Mouse (Mus musculus) MEL (cell line): Measurements from ENCODE around the gene Phf20. TPM values are rescaled to one million over a fixed set of nuclear protein-coding genes. Genes with fewer than 3 reads are reported as not detected.
A peak's percentile ranks its signal among the peaks of the same experiment; 100 is the strongest.

ENCODE experiments used
- DNase-seq: peaks from one replicate; pipeline ENCODE4 v3.0.0; 2011; ENCODE audit warnings: low read depth, low spot score
- H3K27ac ChIP-seq: 2 replicates; pipeline ENCODE4 v1.5.1; 2012; ENCODE audit warnings: low read depth, mild to moderate bottlenecking, control low read depth, low read length, moderate library complexity; ENCODE audit not compliant: control insufficient read depth
- H3K27me3 ChIP-seq, 2 experiments: fragments of 150-350 bp in 1 of 2; sonication (generic) in 1 of 2; 2 replicates each; pipeline ENCODE4 v1.6.1; 2012; ENCODE audit warnings: low read length in 2 of 2, mild to moderate bottlenecking in 2 of 2, improper control_type of control experiment in 1 of 2, moderate library complexity in 1 of 2; ENCODE audit not compliant: insufficient read depth in 2 of 2, control insufficient read depth in 1 of 2
- H3K36me3 ChIP-seq, 2 experiments: 2 replicates each; pipeline ENCODE4 v1.6.1; 2012 to 2014; ENCODE audit warnings: low read length in 2 of 2, improper control_type of control experiment in 1 of 2, inconsistent platforms in 1 of 2, mild to moderate bottlenecking in 1 of 2; ENCODE audit not compliant: insufficient read depth in 2 of 2, control insufficient read depth in 1 of 2
- H3K4me1 ChIP-seq, 2 experiments: fragments of 150-350 bp in 1 of 2; sonication (generic) in 1 of 2; 2 replicates each; pipeline ENCODE4 v1.6.1; 2012; ENCODE audit warnings: low read length in 2 of 2, improper control_type of control experiment in 1 of 2, mild to moderate bottlenecking in 1 of 2; ENCODE audit not compliant: insufficient read depth in 2 of 2, control insufficient read depth in 1 of 2
- H3K4me3 ChIP-seq, 2 experiments: fragments of 150-350 bp in 1 of 2; sonication (generic) in 1 of 2; 2 replicates each; pipeline ENCODE4 v1.5.1; 2012; ENCODE audit warnings: low read depth in 2 of 2, low read length in 2 of 2, mild to moderate bottlenecking in 2 of 2, moderate library complexity in 2 of 2, control low read depth in 1 of 2, improper control_type of control experiment in 1 of 2; ENCODE audit not compliant: control insufficient read depth in 1 of 2, insufficient read depth in 1 of 2
- H3K79me2 ChIP-seq: 2 replicates; pipeline ENCODE4 v1.6.1; 2012; ENCODE audit warnings: mild to moderate bottlenecking, low read length, moderate library complexity; ENCODE audit not compliant: control insufficient read depth, poor library complexity, insufficient read depth
- H3K9ac ChIP-seq: 2 replicates; pipeline ENCODE4 v1.6.1; 2012; ENCODE audit warnings: low read depth, mild to moderate bottlenecking, control low read depth, low read length, moderate library complexity; ENCODE audit not compliant: control insufficient read depth, poor library complexity, severe bottlenecking
- H3K9me3 ChIP-seq: fragments of 150-350 bp; sonication (generic); replicated peaks from 2 replicates; pipeline ENCODE4 v1.6.1; 2012; ENCODE audit warnings: mild to moderate bottlenecking, low read length, improper control_type of control experiment, moderate library complexity; ENCODE audit not compliant: insufficient read depth
- BHLHE40 ChIP-seq: IDR thresholded peaks from 2 replicates; pipeline ENCODE4 v1.6.1; 2012; ENCODE audit warnings: low read depth, mild to moderate bottlenecking, inconsistent platforms, low read length, improper control_type of control experiment, borderline replicate concordance
- CHD2 ChIP-seq: IDR thresholded peaks from 2 replicates; pipeline ENCODE4 v1.6.1; 2011; ENCODE audit warnings: low read length, improper control_type of control experiment
- CTCF ChIP-seq, 3 experiments: IDR thresholded peaks in 2 of 3; conservative IDR thresholded peaks in 1 of 3; 2 replicates each; pipeline ENCODE4 v1.5.1; 2011 to 2012; ENCODE audit warnings: low read length in 3 of 3, low read depth in 2 of 3, mild to moderate bottlenecking in 2 of 3, improper control_type of control experiment in 1 of 3, inconsistent platforms in 1 of 3, mixed read lengths in 1 of 3, moderate library complexity in 1 of 3; ENCODE audit not compliant: control insufficient read depth in 1 of 3, insufficient read depth in 1 of 3, poor library complexity in 1 of 3, severe bottlenecking in 1 of 3
- E2F4 ChIP-seq: IDR thresholded peaks from 2 replicates; pipeline ENCODE4 v1.6.1; 2011; ENCODE audit warnings: low read depth, low read length, improper control_type of control experiment, borderline replicate concordance
- EP300 ChIP-seq, 2 experiments: IDR thresholded peaks; 2 replicates each; pipeline ENCODE4 v1.6.1; 2011; ENCODE audit warnings: improper control_type of control experiment in 2 of 2, low read length in 2 of 2, low read depth in 1 of 2, mild to moderate bottlenecking in 1 of 2
- ETS1 ChIP-seq: IDR thresholded peaks from 2 replicates; pipeline ENCODE4 v1.6.1; 2012; ENCODE audit warnings: low read depth, mild to moderate bottlenecking, inconsistent platforms, low read length, improper control_type of control experiment, moderate library complexity
- GATA1 ChIP-seq: IDR thresholded peaks from 2 replicates; pipeline ENCODE4 v1.6.1; 2011; ENCODE audit warnings: low read depth, low read length, improper control_type of control experiment
- HCFC1 ChIP-seq: IDR thresholded peaks from 2 replicates; pipeline ENCODE4 v1.6.1; 2012; ENCODE audit warnings: low read depth, mild to moderate bottlenecking, inconsistent platforms, low read length, improper control_type of control experiment, moderate library complexity
- JUND ChIP-seq: IDR thresholded peaks from 2 replicates; pipeline ENCODE4 v1.6.1; 2011; ENCODE audit warnings: low read depth, mild to moderate bottlenecking, improper control_type of control experiment, low read length
- KAT2A ChIP-seq: conservative IDR thresholded peaks from 2 replicates; pipeline ENCODE4 v1.6.1; 2012; ENCODE audit warnings: low read depth, low read length, improper control_type of control experiment, inconsistent platforms
- MAFK ChIP-seq: IDR thresholded peaks from 2 replicates; pipeline ENCODE4 v1.6.1; 2011; ENCODE audit warnings: low read depth, mild to moderate bottlenecking, low read length, improper control_type of control experiment, borderline replicate concordance
- MAX ChIP-seq: IDR thresholded peaks from 2 replicates; pipeline ENCODE4 v1.6.1; 2011; ENCODE audit warnings: low read length, improper control_type of control experiment
- MAZ ChIP-seq: IDR thresholded peaks from 2 replicates; pipeline ENCODE4 v1.6.1; 2012; ENCODE audit warnings: low read depth, mild to moderate bottlenecking, inconsistent platforms, low read length, improper control_type of control experiment
- MEF2A ChIP-seq: IDR thresholded peaks from 2 replicates; pipeline ENCODE4 v1.6.1; 2014; ENCODE audit warnings: low read depth, mild to moderate bottlenecking, inconsistent platforms, low read length, improper control_type of control experiment; ENCODE audit not compliant: poor library complexity, insufficient replicate concordance, severe bottlenecking; ENCODE audit errors: extremely low read depth
- MXI1 ChIP-seq: IDR thresholded peaks from 2 replicates; pipeline ENCODE4 v1.6.1; 2011; ENCODE audit warnings: mild to moderate bottlenecking, low read depth, low read length, improper control_type of control experiment
- MYB ChIP-seq: IDR thresholded peaks from 2 replicates; pipeline ENCODE4 v1.6.1; 2011; ENCODE audit warnings: mild to moderate bottlenecking, low read depth, low read length, improper control_type of control experiment
- MYC ChIP-seq: IDR thresholded peaks from 2 replicates; pipeline ENCODE4 v1.6.1; 2011; ENCODE audit warnings: low read depth, mild to moderate bottlenecking, low read length, improper control_type of control experiment, moderate library complexity
- NELFE ChIP-seq: IDR thresholded peaks from 2 replicates; pipeline ENCODE4 v1.6.1; 2011; ENCODE audit warnings: low read depth, low read length, improper control_type of control experiment
- POLR2A ChIP-seq, 2 experiments: IDR thresholded peaks; 2 replicates each; pipeline ENCODE4 v1.6.1; 2011 to 2012; ENCODE audit warnings: low read length in 2 of 2, mild to moderate bottlenecking in 2 of 2, control low read depth in 1 of 2, improper control_type of control experiment in 1 of 2, low read depth in 1 of 2, moderate library complexity in 1 of 2; ENCODE audit not compliant: control insufficient read depth in 1 of 2, insufficient read depth in 1 of 2, poor library complexity in 1 of 2
- POLR2AphosphoS2 ChIP-seq: IDR thresholded peaks from 2 replicates; pipeline ENCODE4 v1.6.1; 2011; ENCODE audit warnings: low read length, improper control_type of control experiment
- RAD21 ChIP-seq: IDR thresholded peaks from 2 replicates; pipeline ENCODE4 v1.6.1; 2011; ENCODE audit warnings: mild to moderate bottlenecking, low read depth, low read length, improper control_type of control experiment
- RCOR1 ChIP-seq: IDR thresholded peaks from 2 replicates; pipeline ENCODE4 v1.6.1; 2012; ENCODE audit warnings: low read depth, mild to moderate bottlenecking, inconsistent platforms, low read length, improper control_type of control experiment
- SIN3A ChIP-seq: IDR thresholded peaks from 2 replicates; pipeline ENCODE4 v1.6.1; 2012; ENCODE audit warnings: low read length, improper control_type of control experiment, inconsistent platforms
- SMC3 ChIP-seq: IDR thresholded peaks from 2 replicates; pipeline ENCODE4 v1.6.1; 2011; ENCODE audit warnings: low read depth, low read length, improper control_type of control experiment
- TAL1 ChIP-seq: IDR thresholded peaks from 2 replicates; pipeline ENCODE4 v1.6.1; 2012; ENCODE audit warnings: mild to moderate bottlenecking, inconsistent platforms, low read length, moderate library complexity, mixed read lengths
- TBP ChIP-seq: IDR thresholded peaks from 2 replicates; pipeline ENCODE4 v1.8.0; 2011; ENCODE audit warnings: low read depth, low read length, improper control_type of control experiment
- TCF12 ChIP-seq: IDR thresholded peaks from 2 replicates; pipeline ENCODE4 v1.6.1; 2014; ENCODE audit warnings: low read depth, mild to moderate bottlenecking, inconsistent platforms, low read length, improper control_type of control experiment, moderate library complexity
- UBTF ChIP-seq: IDR thresholded peaks from 2 replicates; pipeline ENCODE4 v1.6.1; 2012; ENCODE audit warnings: low read depth, mild to moderate bottlenecking, inconsistent platforms, low read length, improper control_type of control experiment, moderate library complexity, borderline replicate concordance; ENCODE audit not compliant: insufficient read depth
- ZC3H11A ChIP-seq: IDR thresholded peaks from 2 replicates; pipeline ENCODE4 v1.6.1; 2012; ENCODE audit warnings: low read depth, mild to moderate bottlenecking, inconsistent platforms, low read length, improper control_type of control experiment
- ZMIZ1 ChIP-seq: IDR thresholded peaks from 2 replicates; pipeline ENCODE4 v1.6.1; 2012; ENCODE audit warnings: low read depth, mild to moderate bottlenecking, inconsistent platforms, low read length, improper control_type of control experiment, moderate library complexity
- polyA plus RNA-seq, 2 experiments: library from polyadenylated mRNA; stranded (reverse) in 1 of 2; unstranded in 1 of 2; fragments of >175 nt in 1 of 2; fragments of >200 nt in 1 of 2; gene quantifications; 2 replicates each; pipeline versions ENCODE4 v1.2.1 to v1.2.4; 2012; ENCODE audit warnings: low replicate concordance in 2 of 2, low read depth in 1 of 2; ENCODE audit not compliant: insufficient read length in 2 of 2, insufficient read depth in 1 of 2, missing spikeins in 1 of 2
- total RNA-seq: library from RNA; depleted of rRNA; stranded (reverse); fragments of 300-350 nt; gene quantifications from 2 replicates; pipeline ENCODE4 v1.2.3, GENCODE M21; 2012

Gene Phf20
- total and polyA plus RNA-seq, 3 experiments, result 11.7 to 16.9 TPM; not detected in 1

GRCm38 (mm10) chr2:156179796-156180093, 16.5 kb upstream of the Phf20 start:
- peaks cover 37 to 41% of the 10 kb centered on the region in 2 experiments for H3K36me3 ChIP-seq

GRCm38 (mm10) chr2:156180094-156180821, 16.0 kb upstream of the Phf20 start, which contains the start of gene Rbm39:
Gene Rbm39, minus strand, starts transcription at chr2:156180238.
- peak; percentile 86 for TF ChIP-seq TBP
- TF ChIP-seq MYB, result 0 out of 2 replicates have a peak, but pooled peaks have one; percentile 51
- peak; percentile 63; the same call in 1 of the 2 replicates for TF ChIP-seq MAX
- TF ChIP-seq POLR2AphosphoS2, result peak; percentile 93
- TF ChIP-seq MXI1, result peak; percentile 79; the same call in 1 of the 2 replicates
- TF ChIP-seq POLR2A (IDR thresholded peaks at IDR 0.05; ENCODE audit: control insufficient read depth in 1 of 2, insufficient read depth in 1 of 2, low read depth in 1 of 2, low read length in 2 of 2, poor library complexity in 1 of 2), result peak; percentile 84 to 96
- no peak for TF ChIP-seq RAD21
- peak in 1 of 2 experiments; percentile 52; a peak in 2 of 4 replicates for TF ChIP-seq EP300 (IDR thresholded peaks at IDR 0.05; ENCODE audit: low read depth in 1 of 2, low read length in 2 of 2)
- TF ChIP-seq MYC, result no peak; the same call in 1 of the 2 replicates
- TF ChIP-seq MAFK, result no peak
- TF ChIP-seq HCFC1, result peak; percentile 90
- TF ChIP-seq KAT2A, result no peak; the same call in 1 of the 2 replicates
- peak; percentile 97 for TF ChIP-seq MAZ
- peak; percentile 82 for TF ChIP-seq NELFE
- TF ChIP-seq BHLHE40, result no peak
- TF ChIP-seq TCF12, result peak; percentile 59
- peak; percentile 90 for TF ChIP-seq SIN3A
- TF ChIP-seq ZMIZ1, result peak; percentile 80; the same call in 1 of the 2 replicates
- TF ChIP-seq ETS1, result peak; percentile 80
- peak; percentile 45 for TF ChIP-seq TAL1
- TF ChIP-seq CHD2, result peak; percentile 100
- peak; percentile 53 for TF ChIP-seq GATA1
- peak within 1 kb of the TSS; percentile 89 to 99 for H3K4me3 ChIP-seq
- peak; percentile 100 for DNase-seq
- no peaks in the 10 kb centered on the region for H3K9me3 ChIP-seq
- peaks cover 32% of the 10 kb centered on the region for H3K79me2 ChIP-seq
- peaks cover 32 to 37% of the 10 kb centered on the region in 2 experiments for H3K36me3 ChIP-seq
- H3K4me1 ChIP-seq, result peaks cover 3 to 16% of the 10 kb centered on the region in 2 experiments
- no peaks in the 10 kb centered on the region for H3K27me3 ChIP-seq
- H3K27ac ChIP-seq, result peak within 1 kb of the TSS; percentile 98
- H3K9ac ChIP-seq, result peak within 1 kb of the TSS; percentile 99

More at GRCm38 (mm10) chr2:156179796-156180093, 16.5 kb upstream of the Phf20 start:
- Histone ChIP-seq H3K4me1 (peaks cover 6 to 16% of the 10 kb centered on the region in 2 experiments), H3K9me3 (no peaks in the 10 kb centered on the region), H3K27ac (peak overlapping the region; percentile 93), H3K9ac (peak overlapping the region; percentile 99), H3K27me3 (no peaks in the 10 kb centered on the region), H3K79me2 (peaks cover 32% of the 10 kb centered on the region), H3K4me3 (peak overlapping the region; percentile 89 to 99)
- TF ChIP-seq E2F4, result no peak
- peak; percentile 52 for TF ChIP-seq ZMIZ1
- no peak; the same call in 1 of the 2 replicates for TF ChIP-seq RCOR1
- TF ChIP-seq POLR2A (IDR thresholded peaks at IDR 0.05; ENCODE audit: control insufficient read depth in 1 of 2, insufficient read depth in 1 of 2, low read depth in 1 of 2, low read length in 2 of 2, poor library complexity in 1 of 2), result peak in 1 of 2 experiments; percentile 77; a peak in 2 of 4 replicates
- TF ChIP-seq MXI1, result no peak
- TF ChIP-seq MAX, result no peak; the same call in 1 of the 2 replicates
- no peak for TF ChIP-seq ZC3H11A
- TF ChIP-seq MAFK, result no peak
- no peak for TF ChIP-seq HCFC1
- TF ChIP-seq SMC3, result no peak
- TF ChIP-seq MYB, result no peak
- no peak for TF ChIP-seq ETS1
- no peak for TF ChIP-seq JUND
- no peak for TF ChIP-seq CTCF (IDR thresholded peaks at IDR 0.05 in 2 of 3, conservative IDR thresholded peaks at IDR 0.05 in 1 of 3; ENCODE audit: control insufficient read depth in 1 of 3, insufficient read depth in 1 of 3, low read depth in 2 of 3, low read length in 3 of 3, poor library complexity in 1 of 3, severe bottlenecking in 1 of 3)
- peak; percentile 2; the same call in 1 of the 2 replicates for TF ChIP-seq MAZ
- 0 out of 2 replicates have a peak, but pooled peaks have one; percentile 16 for TF ChIP-seq UBTF
- TF ChIP-seq TCF12, result no peak
- no peak for TF ChIP-seq MEF2A
- no peak for TF ChIP-seq EP300 (IDR thresholded peaks at IDR 0.05; ENCODE audit: low read depth in 1 of 2, low read length in 2 of 2)
- DNase-seq, result no peak
